Mouse (Mus musculus) spleen, embryonic (tissue): Measurements from ENCODE around the gene Phkg2.

ENCODE experiments used
- CTCF ChIA-PET: fragments of 350-600 bp; sonication (Branson Sonifier 250); formaldehyde crosslinking; loops from one replicate; lab custom pipeline; 2022; lab: Charles Lee

The Phkg2 gene

DNA sequence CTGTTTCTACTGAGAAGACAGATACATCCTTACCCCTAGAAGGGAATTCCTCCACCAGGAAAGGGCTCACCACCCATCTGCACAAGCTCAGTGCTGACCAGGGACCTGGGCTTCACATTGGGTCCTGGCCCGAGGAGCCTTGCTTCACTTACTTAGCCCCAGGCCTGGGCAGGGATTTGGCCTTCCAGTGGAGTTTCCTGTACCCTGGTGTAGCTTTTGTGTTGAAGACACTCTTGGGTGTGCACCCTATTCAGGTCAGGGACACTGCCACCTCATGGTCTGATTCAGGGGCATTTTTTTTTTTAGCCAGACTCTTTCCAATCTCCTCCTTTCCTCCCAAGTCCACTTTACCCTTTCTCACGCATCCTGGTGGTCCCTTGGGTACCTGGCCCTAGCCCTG is 29.8 kb downstream of the Phkg2 start:
- CTCF ChIA-PET, result no interaction called here

DNA sequence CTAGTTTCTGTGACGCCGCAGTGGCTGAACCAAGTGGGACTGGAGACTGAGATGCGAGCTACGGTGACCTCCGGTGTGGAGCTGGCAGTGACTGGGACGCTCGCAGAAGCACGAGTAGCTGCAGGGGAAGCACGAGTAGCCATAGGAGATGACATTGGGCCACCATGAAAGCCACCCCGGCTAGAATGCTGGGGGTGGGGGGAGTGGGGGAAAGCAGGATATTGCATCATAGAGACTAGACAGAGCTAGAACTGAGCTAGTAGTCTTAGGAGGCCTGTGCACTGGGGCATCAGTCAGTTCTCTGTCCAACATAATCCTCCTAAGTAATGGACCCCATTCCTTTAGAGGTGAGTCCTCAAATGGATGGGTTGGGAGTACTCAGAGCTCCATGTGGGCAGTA is 31.1 kb downstream of the Phkg2 start:
- CTCF ChIA-PET, result no interaction called here

DNA sequence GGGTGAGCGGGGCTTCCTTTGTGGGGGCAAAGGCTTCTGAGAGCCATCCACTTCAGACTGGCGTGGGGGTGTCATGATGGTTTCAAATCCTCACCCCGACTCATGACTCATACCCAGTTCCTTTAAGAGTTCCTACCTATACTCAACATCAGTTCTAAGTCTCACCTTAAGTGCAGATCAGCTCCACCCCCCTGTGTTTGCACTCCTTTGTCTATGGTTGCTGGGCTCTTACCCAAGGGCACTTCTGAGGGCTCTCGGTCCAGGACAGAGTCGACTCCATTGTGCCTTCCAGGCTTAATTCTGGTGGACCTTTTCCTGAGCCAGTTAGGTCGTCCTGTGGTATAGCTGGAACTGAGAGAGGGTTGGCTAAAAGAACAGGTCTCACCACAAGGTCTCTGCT is 34.0 kb downstream of the Phkg2 start:
- CTCF ChIA-PET, result no interaction called here

DNA sequence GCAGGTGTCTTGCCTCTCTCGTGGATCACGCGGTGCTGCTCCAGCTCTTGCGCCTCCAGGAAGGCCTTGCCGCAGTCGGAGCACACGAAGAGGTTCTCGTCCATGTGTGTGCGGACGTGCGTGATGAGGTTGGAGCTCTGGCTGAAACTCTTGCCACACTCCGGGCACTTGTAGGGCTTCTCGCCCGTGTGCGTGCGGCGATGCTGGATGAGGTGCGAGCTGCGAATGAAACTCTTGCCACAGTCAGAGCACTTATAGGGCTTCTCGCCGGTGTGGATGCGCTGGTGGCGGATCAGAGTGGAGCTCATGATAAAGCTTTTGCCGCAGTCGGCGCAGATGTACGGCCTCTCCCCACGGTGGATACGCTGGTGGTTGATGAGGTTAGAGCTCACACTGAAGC is 37.9 kb downstream of the Phkg2 start:
- CTCF ChIA-PET, result no interaction called here

DNA sequence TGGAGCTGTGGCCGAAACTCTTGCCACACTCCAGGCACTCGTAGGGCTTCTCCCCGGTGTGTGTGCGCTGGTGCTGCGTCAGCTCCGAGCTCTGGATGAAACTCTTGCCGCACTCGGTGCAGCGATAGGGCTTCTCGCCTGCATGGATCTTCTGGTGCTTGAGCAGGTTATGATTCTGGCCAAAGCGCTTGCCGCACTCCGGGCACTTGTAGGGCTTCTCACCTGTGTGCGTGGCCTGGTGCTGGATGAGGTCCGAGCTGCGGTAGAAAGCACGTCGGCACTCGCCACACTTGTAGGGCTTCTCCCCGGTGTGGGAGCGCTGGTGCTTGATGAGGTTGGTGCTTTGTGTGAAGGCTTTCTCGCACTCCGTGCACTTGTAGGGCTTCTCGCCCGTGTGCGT is 38.4 kb downstream of the Phkg2 start:
- CTCF ChIA-PET, result no interaction called here

DNA sequence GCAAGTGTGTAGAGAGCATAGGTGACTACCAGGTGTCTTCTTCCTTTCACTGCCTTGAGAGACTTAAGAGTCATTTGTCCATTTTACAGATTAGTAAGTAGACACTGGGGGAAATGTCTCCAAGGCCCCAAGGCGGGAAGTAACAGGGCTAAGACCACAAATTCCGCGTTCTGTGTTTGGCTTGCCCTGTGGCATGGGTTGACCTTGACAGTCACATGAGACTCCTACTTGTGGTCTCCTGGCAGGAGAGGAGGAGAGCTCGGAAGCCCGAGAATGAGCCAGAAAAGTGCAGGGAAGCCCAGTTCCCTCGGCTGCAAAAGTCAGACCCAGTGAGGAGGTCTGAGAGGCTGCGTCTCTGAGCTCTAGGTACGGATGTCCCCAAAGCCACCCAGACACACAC is 40.4 kb downstream of the Phkg2 start:
- CTCF ChIA-PET, result no interaction called here

DNA sequence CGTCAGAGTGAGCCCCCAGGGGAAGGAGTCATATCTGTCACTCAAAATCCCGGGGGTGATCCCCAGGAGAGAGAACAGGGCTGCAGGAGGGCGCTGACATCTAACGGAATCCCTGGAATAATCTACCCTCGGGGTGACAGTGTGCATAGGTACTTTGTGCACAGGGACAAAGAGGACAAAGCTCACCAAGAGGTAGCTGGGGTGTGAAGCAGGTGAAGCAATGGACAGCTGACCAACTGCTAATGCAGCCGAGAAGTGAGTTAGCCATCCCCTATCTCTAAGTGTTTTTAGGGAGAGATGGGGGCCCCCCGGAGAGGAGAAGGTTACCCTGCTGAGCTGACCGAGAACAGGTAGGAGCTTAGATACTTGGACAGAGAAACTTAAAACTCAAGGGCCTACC is 41.0 kb downstream of the Phkg2 start:
- CTCF ChIA-PET, result interaction anchor here (0.5 kb wide), 1 partner anchor 260 kb away, joined by 3 read pairs; no protein-coding TSS in a partner anchor

DNA sequence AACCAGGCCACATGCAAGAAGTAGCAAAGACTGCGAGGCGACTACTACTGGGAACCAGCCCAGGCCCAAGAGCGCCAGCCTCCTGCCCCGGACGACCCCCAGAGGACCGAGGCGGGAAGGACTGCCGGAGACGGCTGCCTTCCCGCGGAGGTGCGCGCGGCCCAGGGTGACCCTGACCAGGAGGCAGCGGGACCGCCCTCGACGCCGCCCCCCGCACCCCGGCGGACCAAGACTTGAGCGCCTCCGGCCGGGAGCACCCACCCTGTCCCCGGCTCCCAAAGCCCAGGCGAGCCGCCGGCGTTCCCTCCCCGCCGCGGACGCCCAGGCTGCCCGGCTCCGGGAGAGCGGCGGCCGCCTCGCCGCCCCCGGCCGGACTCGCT is 41.4 kb downstream of the Phkg2 start:
- CTCF ChIA-PET, result interaction anchor here (0.5 to 0.6 kb wide), 2 partner anchors 260 to 834 kb away, joined by 3 read pairs; no protein-coding TSS in a partner anchor

DNA sequence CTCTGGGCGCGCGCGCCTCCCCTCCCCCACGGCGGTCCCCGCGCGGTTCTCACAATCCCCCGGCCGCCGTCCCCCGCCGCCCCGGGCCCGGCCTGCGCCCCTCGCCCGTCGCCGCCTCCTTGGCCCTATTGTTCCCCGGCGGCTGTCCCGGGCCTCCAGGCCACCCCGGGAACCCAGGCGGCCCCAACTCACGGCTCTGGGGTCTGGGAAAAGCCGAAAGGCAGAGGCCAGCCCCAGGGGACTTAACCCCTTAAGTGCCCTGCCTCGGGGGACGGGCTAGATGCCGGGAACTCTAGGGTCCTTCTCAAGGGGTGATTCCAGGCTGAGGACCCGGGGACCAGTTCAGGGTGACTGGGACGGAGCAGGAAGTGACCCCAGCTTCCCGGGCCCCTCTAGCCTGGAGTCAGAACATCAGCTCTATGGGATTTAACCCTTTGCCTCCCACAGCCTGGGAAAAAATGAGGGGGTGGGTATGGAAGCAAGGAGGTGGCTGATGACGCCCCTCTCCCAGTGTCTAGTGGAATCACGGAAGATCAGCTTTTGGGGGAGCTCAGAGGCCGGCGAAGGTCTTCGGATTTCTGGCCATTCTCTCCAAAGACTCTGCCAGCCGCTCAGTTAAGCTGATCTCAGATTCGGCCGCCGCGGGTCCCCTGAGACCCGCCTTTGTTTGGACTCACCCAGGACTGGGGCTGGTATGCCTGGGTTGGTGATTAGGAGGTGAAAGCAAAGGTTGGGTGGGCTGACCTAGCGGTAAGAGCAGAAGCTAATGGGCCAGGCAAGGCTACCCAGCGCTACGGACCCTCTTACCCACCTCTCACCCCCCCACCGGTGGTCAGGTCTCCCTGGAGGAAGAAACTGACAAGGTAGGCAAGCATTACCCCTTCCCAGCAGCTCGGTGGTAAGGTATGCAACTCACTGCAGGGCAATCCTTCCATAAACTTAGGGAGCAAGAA is 42.0 kb downstream of the Phkg2 start, which contains the start of gene Zfp629:
TSS of gene Zfp629 (minus strand) at position 907 of the 953 bp plus-strand sequence.
- CTCF ChIA-PET, result interaction anchor here (0.5 to 0.6 kb wide), 2 partner anchors 259 to 835 kb away, joined by 3 read pairs; no protein-coding TSS in a partner anchor

DNA sequence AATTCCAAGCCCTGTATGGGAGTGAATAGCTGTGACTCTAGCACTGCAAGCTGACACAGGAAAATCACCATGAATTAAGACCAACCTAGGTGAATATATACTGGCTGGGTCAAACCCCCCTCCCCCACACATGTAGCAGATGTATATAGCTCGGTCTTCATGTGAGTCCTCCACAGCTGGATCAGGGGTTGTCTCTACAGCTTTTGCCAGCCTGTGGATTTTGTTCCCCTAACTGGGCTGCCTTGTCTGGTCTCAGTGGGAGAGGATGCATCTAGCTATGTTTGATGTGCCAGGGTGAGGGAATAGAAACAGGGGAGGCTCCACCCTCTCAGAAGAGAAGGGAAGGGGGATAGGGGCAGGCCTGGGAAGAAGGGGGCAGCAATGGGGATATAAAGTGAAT is 43.2 kb downstream of the Phkg2 start:
- CTCF ChIA-PET, result no interaction called here

DNA sequence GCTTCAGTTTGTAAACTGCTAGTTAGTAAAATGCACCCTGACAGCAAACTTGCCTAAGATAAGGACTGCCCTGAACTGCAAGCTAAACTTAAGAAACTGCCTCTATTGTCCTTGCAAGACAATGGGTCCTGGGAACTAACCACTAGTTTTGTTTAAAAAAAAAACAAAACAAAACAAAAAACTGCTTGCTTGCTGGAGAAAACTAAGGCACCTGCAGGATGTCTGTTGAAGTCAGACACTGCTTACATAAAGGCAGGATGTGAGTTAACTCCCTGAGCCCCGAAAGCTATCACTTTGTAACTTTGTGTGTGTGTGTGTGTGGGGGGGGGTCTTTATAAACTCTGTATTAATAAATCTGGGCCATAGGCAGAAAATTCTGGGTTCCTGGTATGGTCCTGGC is 43.7 kb downstream of the Phkg2 start:
- CTCF ChIA-PET, result no interaction called here

DNA sequence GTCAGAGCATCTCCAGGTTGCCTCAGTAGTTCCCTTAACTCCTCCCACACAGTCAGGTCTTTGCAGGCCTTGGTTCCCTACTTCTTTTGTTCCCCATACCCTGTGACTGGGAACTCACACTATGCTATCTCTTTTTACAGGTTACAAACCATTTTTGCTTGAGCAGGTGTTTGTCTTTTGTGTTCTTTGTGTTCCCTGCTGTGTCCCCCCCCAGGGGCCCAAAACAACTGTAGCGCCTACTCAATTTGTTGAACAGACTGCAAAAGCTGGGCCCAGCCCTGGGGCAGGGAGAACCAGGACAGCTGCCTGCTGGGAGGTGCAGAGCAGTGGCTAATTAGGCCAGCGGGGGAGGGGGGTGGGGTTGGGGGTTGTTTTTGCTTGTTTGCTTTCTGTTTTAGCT is 44.8 kb downstream of the Phkg2 start:
- CTCF ChIA-PET, result interaction anchor here (0.7 kb wide), 1 partner anchor 46 kb away, joined by 6 read pairs; no protein-coding TSS in a partner anchor

DNA sequence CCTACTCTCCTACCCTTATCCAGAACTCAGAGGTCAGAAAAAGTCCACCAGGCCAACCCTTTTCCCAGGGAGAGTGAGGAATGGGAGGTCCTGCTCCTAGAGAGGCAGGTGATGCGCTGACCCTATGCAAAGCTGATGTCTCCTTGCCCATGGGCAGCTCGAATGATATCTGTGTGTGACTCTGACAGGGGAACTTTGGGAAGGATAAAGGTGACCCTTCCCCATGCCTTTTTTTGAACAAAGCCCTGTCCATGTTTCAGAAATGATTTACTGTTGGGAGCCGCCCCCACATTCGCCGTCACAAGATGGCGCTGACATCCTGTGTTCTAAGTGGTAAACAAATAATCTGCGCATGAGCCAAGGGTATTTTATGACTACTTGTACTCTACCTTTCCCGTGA is 45.3 kb downstream of the Phkg2 start:
- CTCF ChIA-PET, result interaction anchor here (0.7 kb wide), 1 partner anchor 47 kb away, joined by 6 read pairs; no protein-coding TSS in a partner anchor

DNA sequence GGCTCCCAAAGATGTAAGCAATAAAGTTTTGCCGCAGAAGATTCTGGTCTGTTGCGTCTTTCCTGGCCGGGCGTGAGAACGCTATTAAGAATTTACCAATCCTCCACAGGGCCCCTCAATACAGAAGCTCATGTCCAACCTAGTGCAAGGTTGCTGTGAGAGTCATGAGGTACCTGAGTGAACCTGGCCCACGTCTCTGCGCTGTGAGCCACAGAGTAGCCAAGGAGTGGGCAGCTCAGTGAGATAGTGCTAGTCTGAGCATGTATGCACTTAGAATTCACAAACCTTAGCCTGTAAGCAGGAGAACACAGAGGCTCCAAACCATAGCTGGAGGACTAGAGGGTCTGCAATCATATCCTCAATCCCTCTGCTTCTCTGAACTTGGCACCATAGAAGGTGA is 52.9 kb downstream of the Phkg2 start:
- CTCF ChIA-PET, result no interaction called here

DNA sequence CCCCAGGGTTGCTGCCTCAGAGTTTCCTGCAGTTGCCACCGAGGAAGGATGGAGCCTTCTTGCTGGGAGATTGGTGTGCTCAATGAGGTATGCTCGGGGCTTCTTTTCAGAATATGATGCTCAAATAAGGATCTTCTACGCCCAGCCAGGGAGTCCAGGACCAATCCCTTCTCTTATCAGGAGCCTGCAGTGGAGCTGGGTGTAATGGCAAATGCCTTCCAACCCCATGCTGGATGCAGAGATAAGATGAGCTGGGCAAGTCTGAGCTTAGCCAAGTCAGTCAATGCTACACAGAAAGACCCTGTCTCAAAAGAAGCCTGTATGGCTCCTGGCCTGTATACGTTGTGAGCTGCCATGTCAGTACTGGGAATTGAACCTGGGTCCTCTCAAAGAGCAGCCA is 53.3 kb downstream of the Phkg2 start:
- CTCF ChIA-PET, result no interaction called here

DNA sequence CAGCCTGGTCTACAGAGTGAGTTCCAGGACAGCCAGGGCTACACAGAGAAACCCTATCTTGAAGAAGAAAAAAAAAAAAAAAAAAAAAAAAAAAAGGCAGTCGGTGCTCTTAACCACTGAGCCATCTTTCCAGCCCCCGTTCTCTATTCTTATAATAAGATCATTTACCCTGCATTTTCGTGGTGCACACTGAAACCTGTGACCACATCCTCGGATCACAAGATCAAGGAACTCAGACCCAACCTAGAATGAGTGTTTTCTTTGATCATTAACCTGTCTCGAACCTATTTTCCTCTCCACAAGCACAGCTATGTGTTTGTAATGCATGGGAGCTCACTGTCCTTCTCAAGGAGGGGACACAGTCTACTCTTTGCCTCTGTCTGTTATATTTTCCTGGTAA is 55.5 kb downstream of the Phkg2 start:
- CTCF ChIA-PET, result no interaction called here

DNA sequence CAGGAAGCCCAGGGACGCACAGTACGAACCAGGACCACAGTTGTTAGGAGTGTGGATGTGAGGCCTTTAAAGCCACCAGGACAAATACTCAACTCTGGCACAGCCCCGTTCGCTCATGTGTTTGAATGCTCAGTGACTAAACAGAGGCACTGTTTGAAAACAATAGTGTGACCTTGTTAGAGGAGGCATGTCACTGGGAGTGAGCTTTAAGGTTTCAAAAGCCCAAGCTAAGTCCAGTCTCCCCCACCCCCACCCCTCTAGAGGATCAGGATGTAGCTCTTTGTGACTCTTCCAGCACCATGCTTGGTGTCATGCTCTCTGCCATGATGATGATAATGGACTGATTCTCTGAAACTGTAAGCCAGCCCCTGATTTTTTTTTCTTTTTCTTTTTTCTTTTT is 58.3 kb downstream of the Phkg2 start:
- CTCF ChIA-PET, result interaction anchor here (0.5 kb wide), 1 partner anchor 205 kb away, joined by 5 read pairs; no protein-coding TSS in a partner anchor
